Mouse (Mus musculus): Measurements from ENCODE around the gene Txlng.
A peak's percentile ranks its signal among the peaks of the same experiment; 100 is the strongest.

Txlng gene

GRCm38 (mm10) chrX:162754314-162754713 lies 74.9 kb downstream of the Txlng start:
- TF ChIP-seq NANOG (IDR thresholded peaks at IDR 0.05; ENCODE audit: borderline replicate concordance, low read length) (no peak), POU5F1 (IDR thresholded peaks at IDR 0.05; ENCODE audit: borderline replicate concordance, low read length) (no peak), CTCF (conservative IDR thresholded peaks at IDR 0.05; ENCODE audit: low read length) (no peak)
- H3K4me3 ChIP-seq (replicated peaks; ENCODE audit: low read length): no peak overlapping the region
- peaks cover 39% of the 10 kb centered on the region for H3K4me1 ChIP-seq (replicated peaks; ENCODE audit: low read depth, low read length)
- H3K9me3 ChIP-seq (ENCODE audit: low read length): no peaks in the 10 kb centered on the region
- H3K27me3 ChIP-seq (ENCODE audit: insufficient read depth, low read length): peaks cover 48% of the 10 kb centered on the region
- H3K36me3 ChIP-seq (ENCODE audit: insufficient read depth, low read length): no peaks in the 10 kb centered on the region

GRCm38 (mm10) chrX:162752418-162752817 lies 76.8 kb downstream of the Txlng start:
- TF ChIP-seq NANOG (IDR thresholded peaks at IDR 0.05; ENCODE audit: borderline replicate concordance, low read length) (no peak), CTCF (conservative IDR thresholded peaks at IDR 0.05; ENCODE audit: low read length) (no peak), POU5F1 (IDR thresholded peaks at IDR 0.05; ENCODE audit: borderline replicate concordance, low read length) (no peak)

GRCm38 (mm10) chrX:162748696-162749420 lies 80.4 kb downstream of the Txlng start:
- Histone ChIP-seq H3K36me3 (ENCODE audit: insufficient read depth, low read length) (no peaks in the 10 kb centered on the region), H3K4me3 (replicated peaks; ENCODE audit: low read length) (no peak overlapping the region), H3K4me1 (replicated peaks; ENCODE audit: low read depth, low read length) (peaks cover 5% of the 10 kb centered on the region; the same call in 1 of the 2 replicates), H3K9me3 (ENCODE audit: low read length) (no peaks in the 10 kb centered on the region), H3K27me3 (ENCODE audit: insufficient read depth, low read length) (peaks cover 60% of the 10 kb centered on the region)
- no peak for TF ChIP-seq CTCF (conservative IDR thresholded peaks at IDR 0.05; ENCODE audit: low read length)
- TF ChIP-seq NANOG (IDR thresholded peaks at IDR 0.05; ENCODE audit: borderline replicate concordance, low read length): no peak

More at GRCm38 (mm10) chrX:162752418-162752817, 76.8 kb downstream of the Txlng start:
- no peak overlapping the region for H3K4me3 ChIP-seq (replicated peaks; ENCODE audit: low read length)
- H3K9me3 ChIP-seq (ENCODE audit: low read length): no peaks in the 10 kb centered on the region
- H3K27me3 ChIP-seq (ENCODE audit: insufficient read depth, low read length): peaks cover 61% of the 10 kb centered on the region
- H3K4me1 ChIP-seq (replicated peaks; ENCODE audit: low read depth, low read length): peaks cover 23% of the 10 kb centered on the region
- no peaks in the 10 kb centered on the region for H3K36me3 ChIP-seq (ENCODE audit: insufficient read depth, low read length)

- Histone ChIP-seq H3K27me3 (ENCODE audit: insufficient read depth, low read length) (no peaks in the 10 kb centered on the region), H3K4me1 (replicated peaks; ENCODE audit: low read depth, low read length) (peaks cover 10% of the 10 kb centered on the region), H3K4me3 (replicated peaks; ENCODE audit: low read length) (peak overlapping the region; percentile 64), H3K9me3 (ENCODE audit: low read length) (no peaks in the 10 kb centered on the region), H3K36me3 (ENCODE audit: insufficient read depth, low read length) (no peaks in the 10 kb centered on the region)
- TF ChIP-seq POU5F1 (IDR thresholded peaks at IDR 0.05; ENCODE audit: borderline replicate concordance, low read length): no peak
- no peak for TF ChIP-seq NANOG (IDR thresholded peaks at IDR 0.05; ENCODE audit: borderline replicate concordance, low read length)
- no peak for TF ChIP-seq CTCF (conservative IDR thresholded peaks at IDR 0.05; ENCODE audit: low read length)
These were observed 93.1 kb downstream of the Txlng start for GRCm38 (mm10) chrX:162736140-162736659.

GRCm38 (mm10) chrX:162734997-162735929 lies 94.0 kb downstream of the Txlng start:
- peak overlapping the region; percentile 64 for H3K4me3 ChIP-seq (replicated peaks; ENCODE audit: low read length)

GRCm38 (mm10) chrX:162730031-162730430 lies 99.2 kb downstream of the Txlng start:
- Histone ChIP-seq H3K4me3 (replicated peaks; ENCODE audit: low read length) (no peak overlapping the region), H3K4me1 (replicated peaks; ENCODE audit: low read depth, low read length) (peaks cover 13% of the 10 kb centered on the region), H3K9me3 (ENCODE audit: low read length) (no peaks in the 10 kb centered on the region), H3K36me3 (ENCODE audit: insufficient read depth, low read length) (no peaks in the 10 kb centered on the region), H3K27me3 (ENCODE audit: insufficient read depth, low read length) (no peaks in the 10 kb centered on the region)
- no peak for TF ChIP-seq NANOG (IDR thresholded peaks at IDR 0.05; ENCODE audit: borderline replicate concordance, low read length)
- no peak for TF ChIP-seq CTCF (conservative IDR thresholded peaks at IDR 0.05; ENCODE audit: low read length)
- TF ChIP-seq POU5F1 (IDR thresholded peaks at IDR 0.05; ENCODE audit: borderline replicate concordance, low read length): no peak

More at GRCm38 (mm10) chrX:162734997-162735929, 94.0 kb downstream of the Txlng start:
- no peak for TF ChIP-seq POU5F1 (IDR thresholded peaks at IDR 0.05; ENCODE audit: borderline replicate concordance, low read length)
- TF ChIP-seq CTCF (conservative IDR thresholded peaks at IDR 0.05; ENCODE audit: low read length): peak; percentile 49
- no peak for TF ChIP-seq NANOG (IDR thresholded peaks at IDR 0.05; ENCODE audit: borderline replicate concordance, low read length)
- Histone ChIP-seq H3K9me3 (ENCODE audit: low read length) (no peaks in the 10 kb centered on the region), H3K27me3 (ENCODE audit: insufficient read depth, low read length) (no peaks in the 10 kb centered on the region), H3K36me3 (ENCODE audit: insufficient read depth, low read length) (no peaks in the 10 kb centered on the region), H3K4me1 (replicated peaks; ENCODE audit: low read depth, low read length) (peaks cover 10% of the 10 kb centered on the region)
